Mouse (Mus musculus): ENCODE results near the gene Slc16a14.

Gene Slc16a14

GRCm38 (mm10) chr1:84910177-84910804 lies 24.6 kb downstream of the Slc16a14 start:
- DNase-seq, result no peak

- no peak for DNase-seq
Measured at GRCm38 (mm10) chr1:84904467-84904866, 30.5 kb downstream of the Slc16a14 start.

- DNase-seq, result no peak
Measured at GRCm38 (mm10) chr1:84899156-84899555, 35.8 kb downstream of the Slc16a14 start.

- DNase-seq, result no peak
Measured at GRCm38 (mm10) chr1:84897364-84897763, 37.6 kb downstream of the Slc16a14 start.

GRCm38 (mm10) chr1:84891746-84892145 lies 43.2 kb downstream of the Slc16a14 start:
- DNase-seq, result no peak

- DNase-seq, result no peak
Measured at GRCm38 (mm10) chr1:84890503-84890902, 44.4 kb downstream of the Slc16a14 start.

- no peak for DNase-seq
Measured at GRCm38 (mm10) chr1:84890005-84890393, 44.9 kb downstream of the Slc16a14 start.

- no peak for DNase-seq
Measured at GRCm38 (mm10) chr1:84889330-84890004, 45.5 kb downstream of the Slc16a14 start.

GRCm38 (mm10) chr1:84885921-84886320 lies 49.0 kb downstream of the Slc16a14 start:
- DNase-seq, result peak; percentile 27

GRCm38 (mm10) chr1:84885174-84885573 lies 49.8 kb downstream of the Slc16a14 start:
- no peak for DNase-seq

GRCm38 (mm10) chr1:84883889-84884288 lies 51.0 kb downstream of the Slc16a14 start:
- DNase-seq, result no peak

- DNase-seq, result no peak
Measured at GRCm38 (mm10) chr1:84882937-84883336, 52.0 kb downstream of the Slc16a14 start.

GRCm38 (mm10) chr1:84882066-84882532 lies 52.8 kb downstream of the Slc16a14 start:
- no peak for DNase-seq

GRCm38 (mm10) chr1:84881248-84882065 lies 53.5 kb downstream of the Slc16a14 start:
- DNase-seq, result no peak

- DNase-seq, result no peak
Measured at GRCm38 (mm10) chr1:84879571-84880120, 55.3 kb downstream of the Slc16a14 start.

GRCm38 (mm10) chr1:84877590-84877989 lies 57.3 kb downstream of the Slc16a14 start:
- no peak for DNase-seq

GRCm38 (mm10) chr1:84872939-84873338 lies 62.0 kb downstream of the Slc16a14 start:
- DNase-seq, result no peak

GRCm38 (mm10) chr1:84872105-84872504 lies 62.8 kb downstream of the Slc16a14 start:
- no peak for DNase-seq

GRCm38 (mm10) chr1:84871131-84871530 lies 63.8 kb downstream of the Slc16a14 start:
- DNase-seq, result no peak

GRCm38 (mm10) chr1:84869498-84869897 lies 65.4 kb downstream of the Slc16a14 start:
- no peak for DNase-seq

- no peak for DNase-seq
Measured at GRCm38 (mm10) chr1:84868841-84869240, 66.1 kb downstream of the Slc16a14 start.

- DNase-seq, result no peak
Measured at GRCm38 (mm10) chr1:84868311-84868710, 66.6 kb downstream of the Slc16a14 start.

- DNase-seq, result no peak
Measured at GRCm38 (mm10) chr1:84866706-84867230, 68.2 kb downstream of the Slc16a14 start.

Measured in thymus, postnatal 4 days (tissue).